In genomic region chr16:18131245-18131939, GRCm38 (mm10) we compare ENCODE assay signal across 16 mouse cellular contexts. TPM values are rescaled to one million over a fixed set of nuclear protein-coding genes. Genes with fewer than 3 reads are reported as not detected.
DNase-seq lines count a peak whose midpoint lies in the region; ATAC-seq and TF ChIP-seq lines count a peak whose summit lies in the region.
"Had no signal": no experiment of that assay in that cellular context is flagged by ENCODE, and none has a peak within 500 bp of the region (broad histone marks: within the 10 kb centered on the region; RNA-seq: fewer than 3 reads in every experiment).

No protein-coding gene starts in this region.

- peaks cover 8% of the 10 kb centered on the region for H3K4me1 ChIP-seq in liver, adult 2 months (ENCODE audit: control insufficient read depth, insufficient read depth, low read length)
- H3K4me1 ChIP-seq in liver, embryonic 12.5 days = peaks cover 23% of the 10 kb centered on the region
- peaks cover 46% of the 10 kb centered on the region for H3K4me1 ChIP-seq in forebrain, embryonic 15.5 days

- no peaks in the 10 kb centered on the region for H3K9me3 ChIP-seq in liver, embryonic 12.5 days (replicated peaks)
- no peaks in the 10 kb centered on the region for H3K9me3 ChIP-seq in forebrain, embryonic 15.5 days
- H3K9me3 ChIP-seq: embryonic facial prominence, embryonic 12.5 days; heart, embryonic 13.5 days; limb, embryonic 12.5 days had no signal

- no peak overlapping the region for H3K4me3 ChIP-seq in liver, adult 2 months (ENCODE audit: insufficient read depth, low read depth, low read length)
- H3K4me3 ChIP-seq in liver, embryonic 12.5 days = no peak overlapping the region
- H3K4me3 ChIP-seq in forebrain, embryonic 15.5 days = no peak overlapping the region
- H3K4me3 ChIP-seq: embryonic facial prominence, embryonic 12.5 days; heart, embryonic 13.5 days; limb, embryonic 12.5 days had no signal

- no peak overlapping the region for H3K27ac ChIP-seq in liver, adult 2 months (replicated peaks; ENCODE audit: insufficient read depth, low read depth, low read length)
- no peak overlapping the region for H3K27ac ChIP-seq in liver, embryonic 12.5 days
- H3K27ac ChIP-seq in forebrain, embryonic 15.5 days (replicated peaks) = peak overlapping the region; percentile 89
- H3K27ac ChIP-seq: embryonic facial prominence, embryonic 12.5 days; heart, embryonic 13.5 days; hindbrain, postnatal 0 days; kidney, postnatal 0 days; limb, embryonic 12.5 days had no signal

- H3K9ac ChIP-seq in liver, adult 2 months (ENCODE audit: low read depth, low read length) = no peak overlapping the region
- no peak overlapping the region for H3K9ac ChIP-seq in liver, embryonic 12.5 days
- H3K9ac ChIP-seq in forebrain, embryonic 15.5 days (replicated peaks) = no peak overlapping the region
- H3K9ac ChIP-seq: embryonic facial prominence, embryonic 12.5 days; heart, embryonic 13.5 days; limb, embryonic 12.5 days had no signal

- no peak overlapping the region for H3K4me2 ChIP-seq in liver, embryonic 12.5 days
- H3K4me2 ChIP-seq in forebrain, embryonic 15.5 days (replicated peaks) = no peak overlapping the region
- H3K4me2 ChIP-seq: embryonic facial prominence, embryonic 12.5 days; heart, embryonic 13.5 days; limb, embryonic 12.5 days had no signal

- peak; percentile 53 to 59 for DNase-seq in cerebellum, postnatal 25 days
- DNase-seq in cerebellum, adult 11 months = no peak
- peak; percentile 15 to 26 for DNase-seq in kidney, adult 8-10 months
- DNase-seq in kidney, postnatal 4 days = no peak
- DNase-seq in liver, adult 2 months (ENCODE audit: extremely low read depth, low read depth, low spot score) = peak; percentile 11
- DNase-seq in testis, postnatal 14 days (ENCODE audit: low spot score) = no peak
- DNase-seq: heart, adult 11 months; heart, postnatal 36 days; lung, postnatal 10 days had no signal

- TF ChIP-seq CTCF in liver, adult 2 months (IDR thresholded peaks at IDR 0.05; ENCODE audit: low read depth, low read length) = no peak

- WGBS in liver, adult 2 months = 60% methylated on average over 11 of the region's 11 CpGs
- WGBS in liver, embryonic 12.5 days (ENCODE audit: insufficient replicate concordance) = 69% methylated on average over 11 of the region's 11 CpGs
- WGBS in forebrain, embryonic 15.5 days = 79% methylated on average over 11 of the region's 11 CpGs

- H3K36me3 ChIP-seq in liver, adult 2 months (ENCODE audit: control insufficient read depth, insufficient read depth, low read length) = no peaks in the 10 kb centered on the region
- no peaks in the 10 kb centered on the region for H3K36me3 ChIP-seq in liver, embryonic 12.5 days
- no peaks in the 10 kb centered on the region for H3K36me3 ChIP-seq in forebrain, embryonic 15.5 days
- H3K36me3 ChIP-seq: embryonic facial prominence, embryonic 12.5 days; heart, embryonic 13.5 days; limb, embryonic 12.5 days had no signal

- no peaks in the 10 kb centered on the region for H3K79me2 ChIP-seq in liver, adult 2 months (ENCODE audit: control insufficient read depth, insufficient read depth, low read length)

- TF ChIP-seq POLR2A in liver, adult 2 months (IDR thresholded peaks at IDR 0.05; ENCODE audit: extremely low read depth, insufficient read depth, low read length) = no peak

- no peak for ATAC-seq in liver, embryonic 12.5 days
- ATAC-seq in forebrain, embryonic 15.5 days (replicated peaks) = no peak
- ATAC-seq: hindbrain, postnatal 0 days had no signal

- peaks cover 9% of the 10 kb centered on the region; the same call in 1 of the 2 replicates for H3K27me3 ChIP-seq in liver, adult 2 months (ENCODE audit: control insufficient read depth, insufficient read depth, low read length)
- H3K27me3 ChIP-seq in liver, embryonic 12.5 days (replicated peaks) = peaks cover 54% of the 10 kb centered on the region
- 0 out of 2 replicates have a peak, but pooled peaks cover 3% of the 10 kb centered on the region for H3K27me3 ChIP-seq in forebrain, embryonic 15.5 days

RNA-seq across cellular contexts. Expression of gene Rtn4r, which starts 4.0 kb away (rescaled TPM):
- total RNA-seq in liver, adult 2 months (2014; rRNA removed) = not detected in 2 replicates
- 0.07 TPM in 1 of 2 replicates, not detected in the other for polyA plus RNA-seq in liver, adult 2 months (2012; rRNA removed)
- 0.65 and 0.68 TPM in 2 replicates for polyA plus RNA-seq in liver, embryonic 12.5 days (2016; fragmentation: Nextera tagmentation; extraction: Ambion mirVana)
- 18.1 and 21.9 TPM in 2 replicates for polyA plus RNA-seq in forebrain, embryonic 15.5 days (2015; fragmentation: Nextera tagmentation; extraction: Ambion mirVana)

RNA-seq across cellular contexts. Expression of gene Prodh, which starts 41.4 kb away (rescaled TPM):
- total RNA-seq in liver, adult 2 months (2014; rRNA removed) = 246 and 376 TPM in 2 replicates
- 356 and 394 TPM in 2 replicates for polyA plus RNA-seq in liver, adult 2 months (2012; rRNA removed)
- polyA plus RNA-seq in liver, embryonic 12.5 days (2016; fragmentation: Nextera tagmentation; extraction: Ambion mirVana) = 8.6 and 10.1 TPM in 2 replicates
- 2.9 and 3.7 TPM in 2 replicates for polyA plus RNA-seq in forebrain, embryonic 15.5 days (2015; fragmentation: Nextera tagmentation; extraction: Ambion mirVana)

Comparison
In these comparisons a context has a peak if more than half of its experiments do, and no peak if none do; other contexts are left out.
1. DNase-seq: peak in cerebellum, postnatal 25 days (2 of 2), kidney, adult 8-10 months (2 of 2) and liver, adult 2 months (single experiment); none in cerebellum, adult 11 months (single experiment), kidney, postnatal 4 days (0 of 2) and testis, postnatal 14 days (single experiment).
2. RNA of gene Prodh, which starts 41.4 kb away (polyA plus RNA-seq): 356 to 394 TPM in liver, adult 2 months; 8.6 to 10.1 TPM in liver, embryonic 12.5 days and 2.9 to 3.7 TPM in forebrain, embryonic 15.5 days; every median in the first group is over 10 times any median in the second.
3. RNA of gene Rtn4r, which starts 4.0 kb away (polyA plus RNA-seq): 18.1 to 21.9 TPM in forebrain, embryonic 15.5 days; 0.65 to 0.68 TPM in liver, embryonic 12.5 days and 0.07 TPM in liver, adult 2 months; every median in the first group is over 10 times any median in the second.